Mouse (Mus musculus) lung, postnatal 0 days (tissue): Measurements from ENCODE around the gene Zfp512b.

Experiments used
- CTCF ChIP-seq: IDR thresholded peaks from 2 replicates; pipeline ENCODE4 v1.5.1; 2016; ENCODE audit warnings: antibody characterized with exemption, mild to moderate bottlenecking
- EP300 ChIP-seq: IDR thresholded peaks from 2 replicates; pipeline ENCODE4 v1.6.1; 2016; ENCODE audit warnings: antibody characterized with exemption, mild to moderate bottlenecking, control low read depth

DNA sequence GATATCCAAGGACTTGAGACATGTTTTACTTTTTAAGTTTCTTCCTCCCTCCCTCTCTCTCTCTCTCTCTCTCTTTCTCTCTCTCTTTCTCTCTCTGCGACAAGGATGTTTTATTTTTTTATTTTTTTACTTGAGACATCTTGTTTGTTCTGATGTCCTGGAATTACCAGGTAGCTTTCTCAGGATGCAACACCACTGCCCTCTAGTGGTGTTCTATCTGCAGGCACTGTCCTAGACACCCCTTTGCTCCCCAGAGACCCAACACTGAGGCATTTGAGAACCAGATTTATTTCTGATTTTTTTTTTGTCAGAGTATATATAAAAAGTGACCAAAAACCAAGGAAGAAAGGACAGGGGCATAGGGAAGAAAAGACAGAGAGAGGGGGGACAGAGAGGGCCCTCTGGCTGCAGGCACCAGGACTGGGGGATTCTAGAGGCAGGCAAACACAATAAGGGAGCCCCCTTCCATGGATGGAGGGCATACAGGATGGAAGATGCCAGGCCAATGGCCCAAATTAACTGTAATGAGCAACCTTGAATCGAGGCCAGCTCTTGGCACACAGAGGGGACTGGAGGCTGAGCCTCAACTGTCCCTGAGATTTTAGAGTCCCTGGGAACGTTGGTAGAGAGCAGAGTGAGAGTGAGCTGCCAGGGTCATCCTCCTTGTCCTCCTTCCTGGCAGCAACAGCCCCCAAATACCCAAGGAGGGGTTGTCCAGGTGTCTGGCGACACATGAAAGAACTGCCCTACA lies 2.5 kb upstream of the Zfp512b start:
- peak; percentile 73 for TF ChIP-seq CTCF
- TF ChIP-seq EP300: no peak
